Mouse (Mus musculus) ES-Bruce4 (cell line): ENCODE measurements around the gene Slc25a17. TPM values are rescaled to one million over a fixed set of nuclear protein-coding genes. Genes with fewer than 3 reads are reported as not detected.

Experiments
- H3K27ac ChIP-seq: 2 replicates; pipeline ENCODE4 v1.5.1; 2012; ENCODE audit warnings: low read length, inconsistent platforms; ENCODE audit not compliant: insufficient read depth
- H3K27me3 ChIP-seq: 2 replicates; pipeline ENCODE4 v1.6.1; 2012; ENCODE audit warnings: mild to moderate bottlenecking, low read length, inconsistent platforms; ENCODE audit not compliant: control insufficient read depth, poor library complexity, insufficient read depth, severe bottlenecking
- H3K36me3 ChIP-seq: 2 replicates; pipeline ENCODE4 v1.6.1; 2012; ENCODE audit warnings: inconsistent platforms, mild to moderate bottlenecking, low read length, moderate library complexity; ENCODE audit not compliant: control insufficient read depth, poor library complexity, insufficient read depth, severe bottlenecking
- H3K4me1 ChIP-seq: one replicate; pipeline ENCODE4 v1.8.1; 2011; ENCODE audit warnings: low read length; ENCODE audit not compliant: control insufficient read depth, insufficient read depth
- H3K4me3 ChIP-seq: 2 replicates; pipeline ENCODE4 v1.5.1; 2011; ENCODE audit warnings: low read depth, mild to moderate bottlenecking, low read length
- H3K9ac ChIP-seq: 2 replicates; pipeline ENCODE4 v1.6.1; 2012; ENCODE audit warnings: low read depth, mild to moderate bottlenecking, inconsistent platforms; ENCODE audit not compliant: poor library complexity, severe bottlenecking
- H3K9me3 ChIP-seq: replicated peaks from 2 replicates; pipeline ENCODE4 v1.6.1; 2012; ENCODE audit warnings: mild to moderate bottlenecking, low read length, inconsistent platforms; ENCODE audit not compliant: control insufficient read depth, poor library complexity, insufficient read depth, severe bottlenecking
- CTCF ChIP-seq: IDR thresholded peaks from one replicate; pipeline ENCODE4 v1.8.1; 2011; ENCODE audit warnings: low read depth, low read length
- EP300 ChIP-seq: IDR thresholded peaks from 2 replicates; pipeline ENCODE4 v1.6.1; 2011; ENCODE audit warnings: low read depth, low read length; ENCODE audit not compliant: insufficient read depth
- POLR2A ChIP-seq: IDR thresholded peaks from one replicate; pipeline ENCODE4 v1.8.1; 2011; ENCODE audit warnings: low read length; ENCODE audit not compliant: insufficient read depth
- polyA plus RNA-seq: library from polyadenylated mRNA; stranded (reverse); fragments of >200 nt; gene quantifications from 2 replicates; pipeline ENCODE4 v1.2.4, GENCODE M21; 2011; ENCODE audit warnings: low read depth; ENCODE audit not compliant: missing spikeins, insufficient read depth, insufficient read length

Slc25a17 gene
- polyA plus RNA-seq, 1 experiment: 81.8 TPM

DNA sequence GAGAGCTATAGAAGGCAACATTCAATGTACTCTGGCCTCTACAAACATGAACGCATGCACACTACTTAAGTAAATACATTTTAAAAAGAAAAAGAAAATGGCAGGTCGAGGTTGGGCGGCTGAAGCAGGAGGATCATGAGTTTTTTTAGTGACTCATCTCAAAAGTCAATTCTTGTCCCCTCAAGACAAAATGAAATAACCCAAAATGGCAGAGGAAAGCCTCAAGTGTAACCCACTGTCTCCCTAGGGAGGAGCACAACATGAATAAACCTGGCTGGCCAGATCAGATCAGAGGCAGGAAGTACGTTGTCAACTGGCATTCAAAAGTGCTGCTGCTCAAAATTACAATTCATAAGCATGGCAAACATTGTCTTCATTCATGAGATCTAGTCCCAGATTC lies 28.1 kb downstream of the Slc25a17 start:
- H3K4me3 ChIP-seq: no peak overlapping the region
- H3K36me3 ChIP-seq: peaks cover 10% of the 10 kb centered on the region; the same call in 1 of the 2 replicates
- no peaks in the 10 kb centered on the region for H3K27me3 ChIP-seq
- H3K27ac ChIP-seq: no peak overlapping the region
- TF ChIP-seq POLR2A (no peak), EP300 (no peak), CTCF (no peak)
- no peaks in the 10 kb centered on the region for H3K9me3 ChIP-seq
- no peak overlapping the region for H3K9ac ChIP-seq
- no peaks in the 10 kb centered on the region for H3K4me1 ChIP-seq

DNA sequence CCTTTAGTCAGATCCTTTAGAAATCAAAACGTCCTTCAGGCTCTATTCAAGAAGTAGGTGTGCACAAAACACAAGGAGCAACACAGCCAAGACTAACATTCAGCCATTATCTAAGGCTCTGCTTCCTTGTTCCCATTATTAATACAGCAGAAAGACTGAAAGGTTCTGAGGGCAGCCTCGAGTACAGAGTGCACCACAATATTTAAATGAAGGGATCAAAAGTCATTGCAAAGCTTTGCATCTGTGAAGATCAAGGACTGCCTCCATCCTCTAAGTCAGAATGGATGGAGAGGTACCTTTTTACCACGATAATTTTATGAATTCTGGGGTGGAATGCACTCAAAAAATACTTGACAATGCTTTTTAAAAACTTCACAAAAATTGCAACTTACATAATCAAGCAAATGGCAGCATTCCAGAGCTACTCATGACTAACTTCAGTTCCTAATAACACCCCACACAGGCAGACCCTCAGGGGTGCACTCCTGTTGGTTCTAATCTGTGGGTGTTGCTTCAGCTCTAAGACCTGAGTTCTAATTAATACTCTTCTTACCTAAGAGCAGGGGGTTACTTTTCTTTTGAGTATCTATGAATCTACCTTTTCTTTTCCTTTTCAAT lies 29.7 kb downstream of the Slc25a17 start:
- H3K9me3 ChIP-seq: no peaks in the 10 kb centered on the region
- no peak overlapping the region for H3K9ac ChIP-seq
- H3K27me3 ChIP-seq: no peaks in the 10 kb centered on the region
- H3K4me1 ChIP-seq: no peaks in the 10 kb centered on the region
- no peak for TF ChIP-seq CTCF
- no peak for TF ChIP-seq EP300
- no peak for TF ChIP-seq POLR2A
- peaks cover 25% of the 10 kb centered on the region; the same call in 1 of the 2 replicates for H3K36me3 ChIP-seq
- H3K27ac ChIP-seq: no peak overlapping the region
- H3K4me3 ChIP-seq: no peak overlapping the region

DNA sequence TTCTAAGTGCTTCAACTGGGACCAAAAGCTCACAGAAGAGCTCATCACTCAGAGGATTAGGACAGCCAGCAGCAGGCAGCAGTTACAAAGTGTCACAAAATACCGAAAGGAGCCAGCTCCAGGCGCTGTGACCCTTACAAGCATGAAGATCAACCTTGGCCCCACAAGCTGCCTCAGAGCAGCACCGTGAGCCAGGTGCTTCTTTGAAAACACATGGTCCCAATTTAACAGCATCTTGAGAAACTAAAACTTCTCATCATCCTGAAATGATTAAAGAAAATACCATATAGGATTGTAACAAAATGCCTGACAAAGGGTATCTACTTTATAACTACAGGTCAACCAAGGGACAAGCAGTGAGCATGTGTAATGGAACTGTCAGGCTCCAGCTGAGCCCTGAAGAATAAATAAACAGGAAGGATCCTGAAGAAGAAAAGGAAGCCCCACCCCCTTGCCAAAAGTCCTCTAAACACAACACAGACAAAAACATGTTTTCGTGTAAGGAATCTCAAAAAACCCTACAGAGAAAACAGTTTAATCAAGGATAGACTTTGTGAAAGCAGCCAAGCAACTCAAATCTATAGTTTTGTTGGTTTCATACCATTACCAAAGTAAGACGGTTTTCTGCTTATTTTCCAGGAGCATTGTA lies 30.8 kb downstream of the Slc25a17 start:
- peaks cover 25% of the 10 kb centered on the region; the same call in 1 of the 2 replicates for H3K36me3 ChIP-seq
- no peaks in the 10 kb centered on the region for H3K9me3 ChIP-seq
- no peak for TF ChIP-seq CTCF
- no peak for TF ChIP-seq EP300
- no peak overlapping the region for H3K4me3 ChIP-seq
- no peak overlapping the region for H3K27ac ChIP-seq
- no peaks in the 10 kb centered on the region for H3K27me3 ChIP-seq
- H3K9ac ChIP-seq: no peak overlapping the region
- H3K4me1 ChIP-seq: no peaks in the 10 kb centered on the region

DNA sequence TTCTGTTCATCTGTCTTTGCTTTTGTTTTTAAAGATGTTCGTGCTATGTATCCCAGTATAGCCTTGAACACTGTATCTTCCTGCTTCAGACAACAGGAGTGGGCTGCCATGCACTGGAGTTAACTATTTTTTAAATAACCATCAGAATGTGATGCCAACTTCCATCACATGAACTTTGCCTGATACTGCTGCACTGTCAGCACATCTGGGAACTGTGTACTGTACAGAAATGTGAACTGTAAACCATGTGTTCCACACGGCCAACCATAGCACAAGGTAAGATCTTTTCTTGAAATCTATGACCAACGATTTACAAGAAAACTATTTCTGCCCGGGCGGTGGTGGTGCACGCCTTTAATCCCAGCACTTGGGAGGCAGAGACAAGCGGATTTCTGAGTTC lies 33.1 kb downstream of the Slc25a17 start:
- TF ChIP-seq EP300 (no peak), CTCF (no peak), POLR2A (no peak)
- Histone ChIP-seq H3K9ac (no peak overlapping the region), H3K27me3 (no peaks in the 10 kb centered on the region), H3K4me1 (no peaks in the 10 kb centered on the region), H3K27ac (no peak overlapping the region), H3K9me3 (no peaks in the 10 kb centered on the region), H3K36me3 (peaks cover 26% of the 10 kb centered on the region), H3K4me3 (no peak overlapping the region)

DNA sequence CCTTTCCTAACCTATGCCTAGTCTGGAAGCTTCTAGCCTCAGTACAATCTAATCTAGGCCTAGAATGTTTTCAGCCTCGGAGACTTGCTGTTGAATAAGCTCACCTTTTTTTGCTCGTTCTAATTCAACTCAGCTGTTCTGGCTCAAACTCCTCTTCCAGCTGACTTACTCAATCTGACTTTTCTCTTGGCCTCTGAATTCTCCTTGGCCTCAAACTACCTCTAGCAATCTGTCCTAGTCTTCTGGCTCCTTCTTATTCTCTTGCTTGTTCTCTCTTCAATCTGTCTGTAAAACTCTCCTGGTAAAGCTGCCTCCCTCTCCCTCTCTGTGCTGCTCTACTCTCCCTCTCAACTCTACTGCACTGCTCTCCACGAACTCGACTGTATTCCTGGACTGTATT lies 35.6 kb downstream of the Slc25a17 start:
- Histone ChIP-seq H3K27me3 (no peaks in the 10 kb centered on the region), H3K4me1 (no peaks in the 10 kb centered on the region), H3K9ac (no peak overlapping the region), H3K4me3 (no peak overlapping the region), H3K9me3 (no peaks in the 10 kb centered on the region), H3K36me3 (peaks cover 23% of the 10 kb centered on the region), H3K27ac (no peak overlapping the region)
- TF ChIP-seq EP300 (no peak), CTCF (no peak), POLR2A (no peak)

DNA sequence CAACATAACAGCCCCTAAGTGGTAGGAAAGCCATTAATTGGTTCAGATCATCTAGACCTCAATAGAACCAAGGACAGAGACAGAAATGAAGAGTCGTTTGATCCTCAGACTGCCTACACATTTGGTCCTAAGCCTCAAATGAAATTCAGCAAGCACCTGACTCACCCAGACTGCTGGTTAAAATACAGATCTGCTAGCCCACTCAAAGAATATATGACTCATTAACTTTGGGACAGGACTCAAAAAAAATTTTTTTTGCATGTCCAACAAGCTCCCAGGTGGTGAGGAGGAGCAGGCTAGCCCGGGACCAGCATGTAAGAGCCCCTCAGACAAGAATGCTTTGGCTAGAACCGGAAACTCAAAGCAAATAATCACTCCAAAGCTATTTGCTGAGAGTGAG lies 40.5 kb downstream of the Slc25a17 start:
- no peak overlapping the region for H3K9ac ChIP-seq
- H3K27ac ChIP-seq: no peak overlapping the region
- H3K9me3 ChIP-seq: no peaks in the 10 kb centered on the region; the same call in 1 of the 2 replicates
- H3K27me3 ChIP-seq: no peaks in the 10 kb centered on the region
- TF ChIP-seq POLR2A (no peak), CTCF (no peak), EP300 (no peak)
- H3K36me3 ChIP-seq: peaks cover 13% of the 10 kb centered on the region
- H3K4me3 ChIP-seq: no peak overlapping the region
- no peaks in the 10 kb centered on the region for H3K4me1 ChIP-seq
